Mouse (Mus musculus): ENCODE data around the gene Usp12. TPM values are rescaled to one million over a fixed set of nuclear protein-coding genes. Genes with fewer than 3 reads are reported as not detected.
A peak's percentile ranks its signal among the peaks of the same experiment; 100 is the strongest.

Gene Usp12
- total RNA-seq, 2 experiments from 2014 or later = 19.4 to 21.5 TPM

- DNase-seq = no peak
These were observed 101.8 kb downstream of the Usp12 start for GRCm38 (mm10) chr5:146692976-146693361.

GRCm38 (mm10) chr5:146692361-146692975 lies 102.3 kb downstream of the Usp12 start:
- peak; percentile 33 for DNase-seq

GRCm38 (mm10) chr5:146691745-146692144 lies 103.1 kb downstream of the Usp12 start:
- no peak for DNase-seq

DNA sequence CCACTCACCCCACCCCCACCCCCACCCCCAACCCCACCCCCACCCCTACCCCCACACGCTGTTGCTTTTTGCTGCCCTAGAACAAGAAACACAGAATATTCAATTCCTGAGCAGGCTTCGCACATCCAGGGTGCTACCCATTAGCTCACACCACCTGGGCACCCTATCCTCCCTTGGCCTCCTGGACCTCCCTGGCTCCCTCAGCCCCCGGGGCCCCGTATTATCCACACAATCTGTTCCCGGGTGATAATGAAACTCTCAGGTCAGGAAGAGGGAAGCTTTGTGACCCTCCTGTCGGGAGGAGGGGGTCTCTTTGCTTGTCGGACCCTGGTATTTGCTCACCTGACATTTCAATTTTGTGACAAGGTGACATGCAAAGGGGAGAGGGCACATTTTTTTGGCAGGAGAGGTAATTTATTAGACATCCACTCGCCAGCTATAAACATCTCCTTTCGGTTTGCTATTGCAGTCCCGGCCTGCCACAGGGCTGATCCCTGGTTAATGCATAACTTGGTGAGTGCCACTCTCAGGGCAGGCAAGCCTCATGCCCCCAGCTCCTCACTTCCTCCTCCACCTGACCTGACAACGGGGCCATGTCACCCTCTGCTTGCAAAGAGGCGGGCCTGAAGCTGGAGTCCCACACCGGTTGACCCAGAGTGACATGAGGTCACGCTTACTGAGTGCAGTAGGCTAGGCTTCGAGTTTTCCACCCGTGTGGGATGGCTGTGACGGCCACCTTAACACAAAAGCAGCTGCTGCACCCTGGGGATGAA lies 107.1 kb downstream of the Usp12 start:
- DNase-seq = no peak

DNA sequence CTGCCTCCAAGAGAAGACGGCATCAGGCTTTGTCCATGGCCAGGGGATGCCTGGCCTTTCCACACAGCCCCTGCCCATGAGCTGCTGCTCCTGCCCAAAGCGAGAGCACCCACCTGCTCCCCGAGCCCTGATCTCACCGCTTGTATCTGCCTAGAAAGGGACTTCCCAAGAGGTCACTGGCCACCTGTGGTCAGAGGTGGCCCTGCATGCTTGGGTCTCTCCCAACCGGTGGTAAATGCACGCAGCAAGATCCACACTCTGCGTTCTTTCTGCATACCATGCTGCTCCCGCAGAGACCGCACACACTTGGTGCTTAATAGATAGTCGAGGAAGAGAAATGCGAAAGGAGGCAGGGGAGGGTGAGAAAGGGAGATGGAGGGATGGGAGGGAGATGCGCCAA lies 107.9 kb downstream of the Usp12 start:
- no peak for DNase-seq

Other genes starting within 250 kb of the Usp12 start
- gene Gm3415, start 238.9 kb downstream of the Usp12 start, total RNA-seq (2021) = not detected
- gene Gpr12, start 209.8 kb downstream of the Usp12 start, total RNA-seq (2021) = under 1 TPM in 1 of 2 experiments, not detected in 1; 0.36 TPM
- 100 to 1,000 TPM; 258 to 266 TPM for gene Rpl21, start 37.9 kb upstream of the Usp12 start, total RNA-seq (2021)
- 1 to 10 TPM; 3.9 to 5.1 TPM for gene Rasl11a, start 50.1 kb upstream of the Usp12 start, total RNA-seq (2021)
- 10 to 100 TPM; 31.7 to 33.3 TPM for gene Gtf3a, start 153.7 kb upstream of the Usp12 start, total RNA-seq (2021)
- gene Mtif3, start 168.8 kb upstream of the Usp12 start, total RNA-seq (2021) = 10 to 100 TPM; 21.8 to 27.5 TPM